Mouse (Mus musculus) stomach, postnatal 0 days (tissue): ENCODE data around the gene Garnl3.

ENCODE experiments used
- CTCF ChIP-seq: IDR thresholded peaks from 2 replicates; pipeline ENCODE4 v1.5.1; 2016; ENCODE audit warnings: antibody characterized with exemption, low read depth, mild to moderate bottlenecking, moderate library complexity
- EP300 ChIP-seq: optimal IDR thresholded peaks from 2 replicates; pipeline ENCODE3; 2016; ENCODE audit warnings: antibody characterized with exemption

- TF ChIP-seq CTCF (no peak), EP300 (no peak)
These were observed 33.2 kb upstream of the Garnl3 start for GRCm38 (mm10) chr2:33164646-33165045.
